Mouse (Mus musculus) ZHBTc4 (cell line): ENCODE results near the gene Zfp709.
"Not testable (repeated sequence)": the region's sequence is repeated elsewhere in the genome, so short reads cannot be mapped to it uniquely, and the experiment has no call there.

Source experiments
- DNase-seq: peaks from one replicate; pipeline ENCODE4 v3.0.0-alpha.2; 2011; ENCODE audit warnings: low read depth, low spot score

Gene Zfp709

GRCm38 (mm10) chr8:71925791-71926190 lies 44.0 kb downstream of the Zfp709 start:
- no peak for DNase-seq

- DNase-seq, result no peak
Observed at GRCm38 (mm10) chr8:71926551-71926950, 44.7 kb downstream of the Zfp709 start.

GRCm38 (mm10) chr8:71927779-71928178 lies 46.0 kb downstream of the Zfp709 start:
- DNase-seq, result no peak

GRCm38 (mm10) chr8:71938037-71938436 lies 56.2 kb downstream of the Zfp709 start:
- not testable (repeated sequence) for DNase-seq

- DNase-seq, result no peak
Observed at GRCm38 (mm10) chr8:71940293-71941208, 58.7 kb downstream of the Zfp709 start.

- DNase-seq, result no peak
Observed at GRCm38 (mm10) chr8:71941776-71942175, 60.0 kb downstream of the Zfp709 start.
